Mouse (Mus musculus): Measurements from ENCODE around the gene Fam78b. TPM values are rescaled to one million over a fixed set of nuclear protein-coding genes. Genes with fewer than 3 reads are reported as not detected.

Fam78b gene
- polyA plus RNA-seq (2012; rRNA removed) = 20.1 and 21.7 TPM in 2 replicates

DNA sequence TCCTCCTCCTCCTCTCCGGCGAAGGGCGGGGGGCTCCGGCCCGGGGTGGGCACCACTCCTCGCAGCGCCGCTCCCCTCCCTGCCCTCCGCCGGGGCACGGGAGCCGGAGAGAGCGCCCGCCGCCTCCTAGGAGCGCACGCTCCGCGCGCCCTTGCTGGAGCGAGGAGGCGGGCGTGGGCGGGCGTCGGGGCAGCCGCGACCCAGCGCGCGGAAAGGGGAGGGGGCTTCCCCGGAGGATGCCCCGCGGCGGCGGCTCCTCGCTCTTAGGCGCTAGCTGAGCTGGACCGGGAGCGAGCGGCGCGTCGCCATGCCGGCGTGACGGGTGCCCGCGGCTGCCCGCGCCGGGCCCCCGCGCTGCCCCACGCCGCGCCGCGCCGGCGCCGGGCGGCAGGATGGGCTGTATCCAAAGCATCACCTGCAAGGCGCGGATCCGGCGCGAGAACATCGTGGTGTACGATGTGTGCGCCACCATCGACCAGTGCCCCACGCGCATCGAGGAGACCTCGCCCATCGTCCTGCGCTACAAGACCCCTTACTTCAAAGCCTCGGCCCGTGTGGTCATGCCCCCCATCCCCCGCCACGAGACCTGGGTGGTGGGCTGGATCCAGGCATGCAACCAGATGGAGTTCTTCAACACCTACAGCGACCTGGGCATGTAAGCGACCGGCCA is at the start of gene Fam78b:
Gene Fam78b (plus strand): TSS at position 244 of the 670 bp plus-strand sequence.
- TF ChIP-seq POLR2A (IDR thresholded peaks at IDR 0.05; ENCODE audit: extremely low read depth, insufficient read depth, low read length) = no peak
- TF ChIP-seq CTCF (IDR thresholded peaks at IDR 0.05; ENCODE audit: extremely low read depth, insufficient read depth, low read length) = no peak

DNA sequence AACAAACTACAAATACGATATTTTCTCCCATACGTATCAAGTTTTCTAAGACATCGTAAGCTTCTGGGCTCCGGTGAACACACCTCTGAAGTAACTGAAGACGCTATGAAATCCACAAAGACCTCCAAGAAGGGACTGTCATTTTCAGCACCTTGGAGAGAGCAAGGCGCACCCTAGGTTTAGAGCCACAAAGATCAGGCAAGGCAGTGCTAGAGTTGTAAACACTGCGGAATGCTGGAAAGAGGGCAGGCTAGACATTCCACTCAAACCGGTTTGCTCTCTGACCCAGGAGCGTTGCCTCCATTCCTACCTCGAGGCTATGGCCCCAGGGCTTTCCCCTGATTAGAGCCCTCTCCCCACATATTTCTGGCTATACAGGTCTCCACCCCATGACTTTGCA is 36.7 kb upstream of the Fam78b start:
- TF ChIP-seq CTCF (IDR thresholded peaks at IDR 0.05; ENCODE audit: extremely low read depth, insufficient read depth, low read length) (no peak), POLR2A (IDR thresholded peaks at IDR 0.05; ENCODE audit: extremely low read depth, insufficient read depth, low read length) (no peak)
- Histone ChIP-seq H3K4me3 (ENCODE audit: insufficient read depth, low read length) (no peak overlapping the region), H3K27ac (ENCODE audit: insufficient read depth, low read length) (no peak overlapping the region), H3K4me1 (ENCODE audit: control insufficient read depth, insufficient read depth, low read length) (no peaks in the 10 kb centered on the region)

More for the DNA sequence above, at the start of gene Fam78b:
- Histone ChIP-seq H3K4me1 (ENCODE audit: control insufficient read depth, insufficient read depth, low read length) (peaks cover 1% of the 10 kb centered on the region; the same call in 1 of the 2 replicates), H3K27ac (ENCODE audit: insufficient read depth, low read length) (peak within 1 kb of the TSS; percentile 41), H3K4me3 (ENCODE audit: insufficient read depth, low read length) (peak within 1 kb of the TSS; percentile 96)

DNA sequence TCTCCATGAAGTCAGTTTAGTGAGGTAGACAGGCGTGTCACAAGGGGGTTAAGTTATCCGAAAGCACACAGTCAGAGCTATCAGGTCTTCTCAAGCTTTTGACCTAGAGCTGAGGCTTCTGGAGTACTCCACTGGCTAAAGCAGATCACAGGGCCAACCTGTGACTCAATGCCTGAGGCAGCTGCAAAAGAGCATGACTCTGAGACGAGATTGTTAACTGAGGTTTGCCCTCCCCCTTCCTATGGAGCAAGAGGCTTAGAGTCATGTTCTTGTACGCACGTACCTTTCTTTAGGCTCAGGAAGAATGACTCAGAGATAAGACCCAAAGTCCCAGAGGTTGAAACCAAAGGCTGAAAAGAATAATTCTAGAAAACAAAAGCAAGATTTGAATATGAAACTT is 32.9 kb upstream of the Fam78b start:
- no peaks in the 10 kb centered on the region for H3K4me1 ChIP-seq (ENCODE audit: control insufficient read depth, insufficient read depth, low read length)
- no peak overlapping the region for H3K27ac ChIP-seq (ENCODE audit: insufficient read depth, low read length)
- H3K4me3 ChIP-seq (ENCODE audit: insufficient read depth, low read length) = no peak overlapping the region
- TF ChIP-seq CTCF (IDR thresholded peaks at IDR 0.05; ENCODE audit: extremely low read depth, insufficient read depth, low read length) (no peak), POLR2A (IDR thresholded peaks at IDR 0.05; ENCODE audit: extremely low read depth, insufficient read depth, low read length) (no peak)

DNA sequence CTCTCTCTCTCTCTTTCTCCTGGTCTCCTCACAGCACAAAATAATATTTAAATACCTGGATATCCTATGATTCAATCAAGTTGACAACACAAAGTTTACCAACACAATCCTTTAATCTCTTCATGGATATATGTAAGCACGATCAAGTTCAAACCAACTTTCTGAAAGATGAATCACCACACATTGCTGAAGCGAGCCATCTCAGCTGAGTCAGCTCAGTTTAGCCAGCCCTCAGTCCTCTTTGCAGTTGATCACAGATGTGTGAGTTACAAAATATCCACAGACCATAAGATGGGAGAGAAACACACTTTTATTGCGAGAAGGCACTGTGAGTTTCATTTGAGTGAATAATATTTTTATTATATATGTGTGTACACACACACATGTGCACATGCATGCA is 27.5 kb upstream of the Fam78b start:
- H3K27ac ChIP-seq (ENCODE audit: insufficient read depth, low read length) = no peak overlapping the region
- TF ChIP-seq CTCF (IDR thresholded peaks at IDR 0.05; ENCODE audit: extremely low read depth, insufficient read depth, low read length) (no peak), POLR2A (IDR thresholded peaks at IDR 0.05; ENCODE audit: extremely low read depth, insufficient read depth, low read length) (no peak)
- no peak overlapping the region for H3K4me3 ChIP-seq (ENCODE audit: insufficient read depth, low read length)
- no peaks in the 10 kb centered on the region for H3K4me1 ChIP-seq (ENCODE audit: control insufficient read depth, insufficient read depth, low read length)

DNA sequence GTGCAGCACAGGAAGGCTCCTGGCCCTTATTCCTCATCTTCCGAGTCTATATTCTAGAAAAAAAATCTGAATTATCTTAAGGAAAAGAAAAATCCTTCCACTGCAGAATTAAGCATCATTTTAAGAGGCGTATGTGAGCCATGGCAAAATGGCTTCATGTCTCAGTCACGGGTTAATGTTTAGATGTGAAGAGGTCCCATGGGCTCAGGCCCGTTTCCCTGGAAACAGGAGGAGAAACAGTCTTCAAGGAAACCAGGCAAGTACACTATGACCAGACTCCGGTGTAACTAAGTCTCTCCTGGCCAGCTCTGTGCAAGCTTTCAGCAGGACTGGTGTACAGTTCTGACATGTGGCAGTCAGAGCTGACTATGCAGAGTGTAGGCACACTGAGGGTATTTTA is 22.6 kb upstream of the Fam78b start:
- H3K27ac ChIP-seq (ENCODE audit: insufficient read depth, low read length) = no peak overlapping the region
- H3K4me3 ChIP-seq (ENCODE audit: insufficient read depth, low read length) = no peak overlapping the region
- TF ChIP-seq CTCF (IDR thresholded peaks at IDR 0.05; ENCODE audit: extremely low read depth, insufficient read depth, low read length) = no peak
- no peak for TF ChIP-seq POLR2A (IDR thresholded peaks at IDR 0.05; ENCODE audit: extremely low read depth, insufficient read depth, low read length)
- no peaks in the 10 kb centered on the region for H3K4me1 ChIP-seq (ENCODE audit: control insufficient read depth, insufficient read depth, low read length)

DNA sequence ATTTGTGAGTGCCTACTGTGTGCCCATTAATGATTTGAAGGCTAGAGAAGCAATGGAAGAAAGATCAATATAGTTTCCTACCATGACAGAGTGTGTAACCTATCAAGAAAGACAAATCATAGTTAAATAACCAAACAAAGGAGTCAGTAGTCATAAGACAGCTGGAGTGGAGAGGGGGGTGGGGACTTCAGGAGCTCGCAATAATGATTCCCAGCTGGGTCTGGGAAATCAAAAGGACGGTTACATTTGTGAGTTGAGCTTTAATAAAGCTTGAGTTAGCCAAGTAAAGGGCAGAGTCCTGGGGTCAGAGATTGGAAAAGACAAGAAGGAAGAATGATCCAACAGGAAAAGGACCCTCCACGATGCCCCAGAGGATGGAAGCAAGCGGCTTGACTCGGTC is 7.0 kb upstream of the Fam78b start:
- Histone ChIP-seq H3K4me1 (ENCODE audit: control insufficient read depth, insufficient read depth, low read length) (no peaks in the 10 kb centered on the region), H3K4me3 (ENCODE audit: insufficient read depth, low read length) (no peak overlapping the region), H3K27ac (ENCODE audit: insufficient read depth, low read length) (no peak overlapping the region)
- TF ChIP-seq POLR2A (IDR thresholded peaks at IDR 0.05; ENCODE audit: extremely low read depth, insufficient read depth, low read length) = no peak

DNA sequence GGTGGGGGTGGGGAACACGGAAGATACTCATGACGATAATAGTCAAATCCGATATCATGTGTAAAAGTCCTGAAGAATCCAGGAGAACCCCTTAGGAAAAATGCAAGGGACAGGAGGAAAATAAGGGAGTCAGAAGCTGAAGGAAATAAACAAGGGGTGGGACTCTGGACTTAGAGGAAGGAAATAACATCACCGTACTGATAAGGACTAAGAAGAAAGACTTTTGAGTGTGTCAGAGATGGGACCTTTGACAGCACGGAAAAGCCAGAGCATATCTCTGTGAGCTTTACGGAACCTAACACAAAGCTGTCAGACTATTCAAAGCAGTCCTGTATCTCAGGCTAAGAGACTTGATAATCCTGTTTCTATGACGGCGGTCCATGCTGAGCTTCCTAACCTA is 5.0 kb upstream of the Fam78b start:
- TF ChIP-seq POLR2A (IDR thresholded peaks at IDR 0.05; ENCODE audit: extremely low read depth, insufficient read depth, low read length) = no peak
- TF ChIP-seq CTCF (IDR thresholded peaks at IDR 0.05; ENCODE audit: extremely low read depth, insufficient read depth, low read length) = no peak
- Histone ChIP-seq H3K4me1 (ENCODE audit: control insufficient read depth, insufficient read depth, low read length) (no peaks in the 10 kb centered on the region), H3K27ac (ENCODE audit: insufficient read depth, low read length) (no peak overlapping the region), H3K4me3 (ENCODE audit: insufficient read depth, low read length) (no peak overlapping the region)

DNA sequence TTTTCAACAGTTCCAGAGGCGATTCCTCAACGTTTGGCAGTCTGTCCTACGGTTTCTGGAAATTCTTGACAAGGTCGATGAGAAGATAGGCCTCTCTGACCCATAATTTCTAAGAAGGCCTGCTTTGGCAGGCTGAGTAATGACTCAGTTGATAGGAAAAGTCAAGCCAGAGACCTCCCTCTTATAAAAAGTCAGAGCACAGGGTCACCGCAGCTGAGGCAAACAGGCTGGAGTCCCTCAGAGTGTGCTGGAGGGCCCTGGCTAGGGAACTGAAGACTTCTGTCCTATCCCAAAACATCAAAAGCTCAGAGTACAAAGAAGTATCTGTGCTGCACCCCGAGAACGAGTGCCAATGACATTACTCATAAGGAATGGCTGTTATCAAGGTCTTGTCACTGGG is 4.4 kb upstream of the Fam78b start:
- Histone ChIP-seq H3K4me3 (ENCODE audit: insufficient read depth, low read length) (no peak overlapping the region), H3K27ac (ENCODE audit: insufficient read depth, low read length) (no peak overlapping the region), H3K4me1 (ENCODE audit: control insufficient read depth, insufficient read depth, low read length) (no peaks in the 10 kb centered on the region)
- TF ChIP-seq POLR2A (IDR thresholded peaks at IDR 0.05; ENCODE audit: extremely low read depth, insufficient read depth, low read length) (no peak), CTCF (IDR thresholded peaks at IDR 0.05; ENCODE audit: extremely low read depth, insufficient read depth, low read length) (no peak)

DNA sequence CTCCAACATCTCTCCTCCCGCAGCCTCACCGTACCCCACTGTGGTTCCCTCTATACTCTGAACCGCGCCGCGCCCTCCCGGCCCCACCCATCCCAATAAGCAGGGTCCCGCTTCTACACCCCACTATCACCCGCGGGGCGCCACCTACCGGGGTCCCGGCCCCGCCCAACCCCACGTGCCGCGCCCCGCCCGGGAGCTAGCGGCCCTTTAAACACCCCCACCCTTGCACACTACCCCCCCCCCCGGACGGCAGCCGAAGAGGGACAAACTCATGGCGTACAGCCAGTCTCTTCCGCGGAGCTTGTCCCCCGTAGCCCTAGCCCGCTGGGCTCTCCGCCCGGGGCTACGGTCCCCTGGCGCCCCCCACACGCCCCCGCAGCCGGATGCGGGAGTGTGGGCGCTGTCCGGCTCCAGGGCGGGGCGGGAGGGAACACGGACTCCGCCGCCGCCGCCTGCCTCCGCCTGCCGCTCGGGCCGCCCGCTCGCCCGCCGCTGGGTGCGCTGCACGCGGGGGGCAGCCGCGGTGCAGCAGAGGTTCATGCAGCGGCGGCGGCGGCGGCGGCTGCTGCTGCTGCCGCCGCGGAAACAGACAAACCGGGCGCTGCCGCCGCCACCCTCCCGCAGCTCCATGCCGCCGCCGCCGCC is 566 bp upstream of the Fam78b start:
- peak overlapping the region; percentile 96 for H3K4me3 ChIP-seq (ENCODE audit: insufficient read depth, low read length)
- H3K4me1 ChIP-seq (ENCODE audit: control insufficient read depth, insufficient read depth, low read length) = no peaks in the 10 kb centered on the region
- TF ChIP-seq POLR2A (IDR thresholded peaks at IDR 0.05; ENCODE audit: extremely low read depth, insufficient read depth, low read length) (no peak), CTCF (IDR thresholded peaks at IDR 0.05; ENCODE audit: extremely low read depth, insufficient read depth, low read length) (no peak)
- peak overlapping the region; percentile 41 for H3K27ac ChIP-seq (ENCODE audit: insufficient read depth, low read length)

DNA sequence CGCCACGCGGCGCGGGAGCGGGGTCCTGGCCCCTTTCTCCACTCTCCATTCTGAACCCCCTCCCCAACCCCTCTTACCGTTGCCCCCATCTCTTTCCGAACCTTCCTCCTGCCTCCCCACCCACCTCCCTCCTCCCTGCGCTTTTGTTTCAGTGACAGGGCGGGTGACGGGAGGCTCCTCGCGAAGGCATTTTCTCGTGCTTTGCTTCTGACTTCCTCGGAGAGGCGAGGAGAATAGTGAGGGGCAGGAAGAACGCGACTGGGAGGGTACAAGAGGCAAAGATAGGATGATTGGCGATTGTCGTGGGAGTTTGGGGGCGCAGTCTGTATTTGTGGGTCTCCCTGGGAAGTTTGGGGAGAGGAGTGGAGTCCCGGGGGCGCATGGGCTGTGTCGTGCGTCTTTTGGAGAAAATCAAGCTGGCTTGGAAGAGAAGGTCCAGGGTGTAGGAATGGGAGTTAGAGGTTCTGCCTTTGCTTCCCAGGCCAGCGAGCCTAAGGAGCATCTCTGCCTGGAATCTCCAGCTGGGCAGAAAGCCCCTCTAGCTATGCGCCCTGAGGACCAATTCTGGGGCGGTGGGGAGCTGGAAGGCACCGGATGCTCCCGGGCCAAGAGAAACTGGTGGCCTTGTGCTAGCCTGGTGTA is 748 bp downstream of the Fam78b start:
- Histone ChIP-seq H3K4me3 (ENCODE audit: insufficient read depth, low read length) (peak overlapping the region; percentile 96), H3K4me1 (ENCODE audit: control insufficient read depth, insufficient read depth, low read length) (peaks cover 1% of the 10 kb centered on the region; the same call in 1 of the 2 replicates), H3K27ac (ENCODE audit: insufficient read depth, low read length) (no peak overlapping the region)
- no peak for TF ChIP-seq CTCF (IDR thresholded peaks at IDR 0.05; ENCODE audit: extremely low read depth, insufficient read depth, low read length)
- no peak for TF ChIP-seq POLR2A (IDR thresholded peaks at IDR 0.05; ENCODE audit: extremely low read depth, insufficient read depth, low read length)
